Mouse (Mus musculus) gastrocnemius, postnatal 14 days (tissue): ENCODE results near the gene Sumf1. TPM values are rescaled to one million over a fixed set of nuclear protein-coding genes. Genes with fewer than 3 reads are reported as not detected.

Experiments used
- DNase-seq: peaks from one replicate; pipeline ENCODE4 v3.0.0; 2021; ENCODE audit warnings: mixed read lengths
- intact Hi-C: fragments of 180-260 bp; cut with DNase I; formaldehyde crosslinking; loops from one replicate; pipeline ENCODE4 v1.15.1; 2025; ENCODE audit warnings: low total_unique reads
- total RNA-seq, 2 experiments: library from RNA; stranded (reverse); gene quantifications; 2 replicates each; pipeline ENCODE4 v1.2.3; 2021

Sumf1 gene
- total RNA-seq, 2 experiments from 2014 or later, result 9.5 TPM

DNA sequence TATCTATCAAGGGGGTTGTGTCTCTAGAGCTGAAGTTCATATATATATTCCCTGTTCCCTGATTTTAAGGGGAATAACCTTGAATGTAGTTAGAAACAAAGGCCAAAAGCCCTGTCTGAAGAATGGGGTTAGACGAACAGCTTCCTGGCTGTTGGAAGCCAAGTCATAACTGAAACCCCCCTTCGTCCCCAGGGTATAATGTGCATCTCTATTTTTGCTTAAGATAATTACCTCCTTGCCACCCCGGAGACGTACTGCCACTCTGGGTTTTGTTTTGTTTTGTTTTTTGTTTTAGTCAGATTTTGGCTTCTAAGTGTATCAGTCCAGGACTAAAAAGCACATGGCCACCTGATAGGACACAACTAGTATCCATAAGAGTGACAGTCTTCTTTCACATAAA lies 31.1 kb downstream of the Sumf1 start:
- no peak for DNase-seq
- intact Hi-C loops, result no loop called here

DNA sequence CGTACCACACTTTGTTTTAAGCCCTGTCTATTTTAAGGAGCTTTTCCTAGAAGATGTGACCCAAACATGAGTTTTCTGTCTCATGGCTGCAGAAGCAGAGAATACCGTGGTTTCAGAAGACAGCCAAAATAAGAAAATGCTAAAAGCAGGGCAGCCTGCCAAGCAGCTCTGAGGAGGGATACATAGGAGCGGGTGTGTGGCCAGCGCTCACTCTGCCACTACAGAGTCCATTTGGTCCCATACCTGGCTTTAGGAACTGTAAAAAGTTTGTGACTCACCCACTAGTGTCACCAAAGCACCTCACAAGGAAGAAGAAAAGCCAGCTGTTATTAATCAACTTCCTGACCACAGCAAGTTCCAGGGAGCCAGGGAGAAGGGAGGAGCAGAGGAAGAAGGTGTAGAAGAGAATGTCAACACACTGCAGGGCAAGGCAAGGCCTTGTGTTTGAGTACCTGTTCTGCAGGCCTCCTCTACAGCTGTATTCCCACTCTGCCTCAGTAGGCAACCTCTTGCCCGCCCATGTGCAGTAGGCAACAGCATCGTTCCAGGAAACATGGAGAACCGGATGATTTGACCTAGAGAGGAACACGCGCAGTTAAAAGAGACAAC lies 32.6 kb downstream of the Sumf1 start:
- intact Hi-C loops, result no loop called here

DNA sequence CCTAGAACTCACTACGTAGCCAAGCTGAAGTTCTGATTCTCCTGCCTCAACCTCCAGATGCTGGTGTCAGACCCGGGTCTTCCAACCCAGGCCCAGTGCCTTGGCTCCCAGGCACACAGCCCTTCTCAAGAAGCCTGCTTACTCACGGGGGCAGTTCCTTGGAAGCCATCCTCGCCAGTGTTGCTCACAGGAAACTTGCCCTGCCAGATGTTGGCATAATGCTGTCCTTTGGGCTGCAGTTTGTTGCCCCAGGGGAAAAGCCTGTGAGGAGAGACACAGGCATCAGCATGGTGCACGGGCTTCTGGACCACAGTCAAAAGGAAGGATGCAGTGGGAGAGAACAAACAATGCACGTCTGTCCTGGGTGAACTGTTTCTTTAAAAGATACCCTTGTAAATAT lies 33.3 kb downstream of the Sumf1 start:
- DNase-seq, result no peak
- intact Hi-C loops, result no loop called here

More for the DNA sequence above, 32.6 kb downstream of the Sumf1 start:
- DNase-seq, result no peak

DNA sequence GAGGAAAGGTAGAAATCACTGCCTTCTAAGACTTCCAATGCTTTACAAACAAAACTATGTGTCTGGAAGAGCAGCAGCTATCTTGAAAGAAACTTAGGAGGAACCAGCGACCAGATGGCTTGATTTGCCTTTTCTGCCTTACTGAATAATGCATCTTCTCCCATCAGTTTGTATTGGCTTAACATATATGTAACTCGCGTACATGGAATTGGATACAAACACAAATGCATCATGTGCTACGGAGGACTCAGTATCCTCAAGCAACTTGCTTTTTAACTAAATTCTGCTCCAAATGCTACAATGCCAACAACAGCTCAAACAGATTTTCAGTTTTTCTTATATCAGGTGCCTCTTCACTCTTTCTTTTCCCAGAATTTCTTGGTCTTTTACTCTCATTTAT lies 36.1 kb downstream of the Sumf1 start:
- intact Hi-C loops, result no loop called here

DNA sequence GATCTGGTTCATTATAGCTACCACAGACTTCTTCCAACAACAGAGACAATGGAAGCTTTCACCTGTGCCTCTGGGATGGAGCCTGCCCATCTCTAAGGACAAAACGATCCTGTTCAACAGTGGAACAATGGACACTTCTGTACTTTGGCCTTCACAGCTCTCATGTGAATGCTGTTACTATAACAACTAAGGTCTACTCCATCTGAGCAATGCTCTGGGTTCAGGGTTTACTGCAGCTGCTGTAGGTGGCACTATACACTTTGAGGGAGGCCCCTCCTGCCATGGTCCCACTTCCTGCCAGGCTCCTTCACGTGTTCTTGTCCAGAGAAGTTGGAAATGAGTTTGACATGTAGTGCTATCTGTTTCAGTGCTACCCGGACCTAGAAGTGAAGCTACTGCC lies 36.9 kb downstream of the Sumf1 start:
- intact Hi-C loops, result no loop called here
- no peak for DNase-seq

More for the DNA sequence above, 36.1 kb downstream of the Sumf1 start:
- no peak for DNase-seq

DNA sequence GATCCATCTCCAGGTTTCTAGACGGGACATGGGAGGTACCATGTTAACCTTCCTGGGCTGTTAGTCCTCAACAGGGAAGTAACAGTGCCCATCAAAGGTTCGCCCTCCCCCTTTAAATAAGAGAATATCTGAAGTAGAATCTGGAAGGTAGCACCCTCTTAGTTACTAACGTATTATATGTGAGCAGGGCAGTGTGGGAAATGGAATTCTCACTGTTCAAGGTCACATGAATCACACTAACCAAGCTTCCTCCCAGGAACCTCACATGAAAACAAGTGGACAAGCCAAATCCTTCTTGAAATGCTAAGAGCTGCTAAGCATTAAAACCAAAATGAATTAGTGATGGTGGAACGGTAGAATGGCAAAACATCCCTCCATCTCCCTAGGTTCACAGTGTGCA lies 38.7 kb downstream of the Sumf1 start:
- no peak for DNase-seq
- intact Hi-C loops, result no loop called here

DNA sequence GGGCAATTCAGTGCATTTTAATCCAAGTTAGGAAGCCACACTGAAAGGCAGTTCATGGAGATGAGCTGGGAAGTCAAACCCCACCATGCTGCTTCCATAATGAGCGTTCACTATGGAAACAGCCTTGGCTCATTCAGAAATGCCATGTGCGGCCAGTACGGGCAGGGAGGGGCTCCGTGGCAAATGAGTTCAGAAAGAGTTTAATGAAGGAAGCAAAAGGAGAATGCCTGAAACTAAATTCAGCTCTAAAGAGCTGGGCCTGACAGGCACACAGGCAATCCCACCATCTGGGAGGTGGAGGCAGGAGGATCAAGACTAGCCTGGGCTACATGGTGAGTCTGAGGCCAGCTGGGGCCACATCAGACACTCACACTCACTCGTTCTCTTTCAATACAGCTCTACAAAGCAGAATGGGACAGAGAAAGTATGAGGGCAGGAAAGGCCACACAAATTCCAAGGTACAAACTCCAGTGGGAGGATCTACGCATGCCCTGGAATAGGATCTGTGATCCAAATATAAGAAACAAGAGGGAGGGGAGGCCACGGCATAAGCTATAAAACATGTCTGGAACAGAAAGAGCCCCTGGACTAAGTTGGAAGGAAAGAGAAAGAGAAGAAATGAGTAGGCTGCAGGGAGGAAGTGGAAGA lies 39.3 kb downstream of the Sumf1 start:
- DNase-seq, result no peak

DNA sequence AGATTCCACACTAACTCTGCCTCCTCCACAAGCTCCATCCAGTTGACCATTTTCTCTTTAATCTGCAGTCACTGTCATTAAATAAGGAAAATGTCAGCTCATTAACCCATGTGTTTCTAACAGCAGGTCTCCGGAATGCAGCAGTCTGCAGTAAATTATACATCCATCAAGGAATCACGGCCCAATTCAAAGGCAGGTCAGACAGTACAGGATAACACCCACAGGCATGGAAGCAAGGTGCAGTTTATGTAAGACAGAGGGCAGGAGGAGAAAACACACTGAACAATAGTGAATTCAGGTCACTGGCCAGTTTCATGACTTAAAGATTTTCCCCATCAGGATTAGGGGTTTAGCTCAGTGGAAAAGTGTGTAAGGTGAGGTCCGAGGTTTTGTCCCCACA lies 40.1 kb downstream of the Sumf1 start:
- no peak for DNase-seq
- intact Hi-C loops, result no loop called here

More for the DNA sequence above, 39.3 kb downstream of the Sumf1 start:
- intact Hi-C loops, result no loop called here

DNA sequence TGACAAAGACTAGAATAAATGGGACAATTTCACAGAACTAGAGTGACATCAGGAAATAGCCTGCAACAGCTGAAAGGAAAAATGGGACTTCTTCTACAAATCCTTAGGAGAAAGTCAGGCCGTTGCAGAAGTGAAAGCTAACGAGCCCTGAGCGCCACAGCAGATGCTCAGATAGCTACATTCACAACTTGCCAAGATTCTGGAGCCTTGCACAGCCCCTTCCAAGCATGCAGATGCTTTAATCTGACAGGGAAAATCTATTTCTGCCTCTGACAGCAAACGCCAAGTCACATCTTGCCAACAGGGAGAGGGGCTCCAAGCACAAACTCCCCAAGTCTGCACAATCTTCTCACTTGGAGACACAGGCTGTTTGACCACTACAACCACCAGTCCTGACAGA lies 42.6 kb downstream of the Sumf1 start:
- intact Hi-C loops, result no loop called here
- no peak for DNase-seq

DNA sequence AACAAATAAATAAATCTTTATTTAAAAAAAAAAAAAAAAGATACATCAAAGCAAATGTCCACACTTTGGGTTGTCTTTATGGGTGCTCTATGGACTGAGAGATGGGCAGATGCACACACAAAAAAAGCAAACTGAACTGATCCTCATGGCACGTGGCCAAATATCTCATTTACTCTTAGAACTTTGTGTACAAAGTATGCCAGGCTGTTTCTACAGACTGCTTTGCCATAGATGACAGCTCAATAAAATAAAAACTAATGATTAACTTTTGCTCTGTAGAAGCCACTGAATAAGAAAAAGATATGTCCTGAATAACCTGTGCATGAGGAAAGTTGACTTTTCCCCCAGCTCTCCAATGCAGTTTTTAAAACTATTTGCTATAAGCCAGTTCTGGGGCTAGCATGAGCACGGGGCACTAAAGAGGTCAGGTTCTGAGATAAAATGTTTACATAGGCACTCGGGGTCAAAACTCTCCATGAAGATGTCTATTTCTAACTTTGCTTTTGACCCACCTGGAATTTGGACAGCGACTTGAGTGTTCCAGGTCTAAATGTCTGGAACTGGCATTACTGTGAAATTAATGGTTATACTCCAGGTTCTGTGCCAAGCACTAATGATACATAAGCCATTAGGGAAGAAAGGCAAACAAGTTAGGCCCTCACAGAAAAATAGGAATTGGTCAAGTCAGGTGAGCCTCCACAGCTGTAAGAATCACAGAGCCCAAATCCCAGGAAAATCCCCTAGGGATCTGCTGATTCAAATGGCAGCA lies 44.5 kb downstream of the Sumf1 start:
- no peak for DNase-seq
- intact Hi-C loops, result no loop called here

DNA sequence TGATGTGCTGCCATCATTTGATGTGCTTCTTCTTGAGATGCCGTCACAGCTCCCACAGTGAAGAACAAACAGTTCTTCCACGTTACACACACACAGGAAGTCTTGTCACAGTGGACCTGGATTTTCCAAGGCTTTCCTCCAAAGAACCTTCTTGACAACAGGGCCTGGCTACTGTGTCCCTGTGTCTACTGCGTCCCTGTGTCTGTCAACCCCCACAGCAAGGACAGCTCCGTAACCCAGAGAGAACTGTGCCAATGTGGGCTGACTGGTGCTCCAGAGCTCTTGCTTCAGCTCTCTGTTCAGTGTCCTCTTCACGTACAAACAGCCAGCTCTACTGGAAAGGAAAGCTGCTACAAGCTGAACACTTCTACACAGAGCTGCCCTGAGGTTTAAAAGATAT lies 48.4 kb downstream of the Sumf1 start:
- DNase-seq, result no peak
- intact Hi-C loops, result no loop called here

DNA sequence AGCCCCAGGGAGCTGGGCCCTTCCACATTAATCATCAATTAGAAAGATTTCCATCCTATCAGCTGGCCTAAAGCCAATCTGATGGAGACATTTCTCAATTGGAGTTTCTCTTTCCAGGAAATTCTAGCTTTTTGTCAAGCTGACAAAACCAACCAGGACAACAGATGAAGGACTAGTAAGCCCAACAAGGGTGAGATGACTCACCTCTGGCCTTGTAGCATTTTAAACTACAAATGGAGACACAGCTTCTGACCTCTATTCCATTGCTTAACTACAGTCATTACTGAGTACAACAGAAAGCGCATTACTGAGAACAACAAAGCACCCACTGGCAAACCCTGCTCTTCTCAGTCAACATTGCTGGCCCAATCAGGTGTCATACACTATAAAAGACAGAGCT lies 49.1 kb downstream of the Sumf1 start:
- DNase-seq, result no peak
- intact Hi-C loops, result no loop called here

DNA sequence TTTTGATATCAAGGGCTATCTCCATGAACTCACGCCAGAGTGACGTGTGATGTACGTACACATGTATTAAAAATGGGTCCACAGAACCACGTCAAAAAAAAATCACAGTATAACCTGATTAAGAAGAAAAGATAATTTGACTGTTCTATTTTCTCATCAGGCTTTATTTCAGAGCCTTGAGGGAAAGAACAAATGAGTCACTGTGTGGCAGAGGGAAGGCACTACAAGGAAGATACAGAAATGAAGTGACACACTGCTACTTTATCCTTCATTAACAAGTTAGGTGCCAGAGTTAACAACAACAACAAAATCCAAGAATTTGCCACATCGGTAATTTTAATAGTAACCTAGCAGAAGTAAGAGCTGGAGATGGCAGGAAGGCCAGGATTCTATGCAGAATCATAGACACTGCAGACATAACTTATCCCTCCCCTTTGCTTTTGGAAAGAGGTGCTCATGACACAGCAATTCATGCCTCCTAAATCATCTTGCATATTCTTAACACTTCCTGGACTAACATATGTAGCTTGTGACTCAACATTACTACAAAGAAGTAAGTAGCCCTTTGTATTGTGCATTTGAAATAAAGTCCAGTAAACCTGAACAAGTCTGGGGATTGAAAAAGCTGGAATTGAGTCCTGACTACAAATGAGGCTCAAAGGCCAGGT lies 53.0 kb downstream of the Sumf1 start:
- intact Hi-C loops, result no loop called here
- no peak for DNase-seq

DNA sequence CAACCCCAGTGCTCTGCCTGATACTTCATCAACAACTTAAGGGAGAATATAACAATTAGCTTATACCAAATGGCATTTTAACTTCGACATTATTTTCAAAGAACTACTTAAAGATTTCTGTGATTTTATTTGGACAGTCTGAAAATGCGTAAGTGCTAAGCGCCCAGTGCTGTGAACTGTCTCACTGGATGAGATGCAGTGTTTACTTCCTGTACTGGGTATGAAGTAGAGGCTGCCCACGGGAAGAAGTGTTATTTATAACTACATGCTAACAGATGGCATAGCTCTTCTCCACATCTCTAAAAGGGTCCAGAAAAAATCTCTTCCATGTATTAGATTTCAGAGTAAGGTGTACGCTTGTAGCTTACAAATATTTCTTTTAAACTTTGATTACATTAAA lies 54.7 kb downstream of the Sumf1 start:
- no peak for DNase-seq
- intact Hi-C loops, result no loop called here

DNA sequence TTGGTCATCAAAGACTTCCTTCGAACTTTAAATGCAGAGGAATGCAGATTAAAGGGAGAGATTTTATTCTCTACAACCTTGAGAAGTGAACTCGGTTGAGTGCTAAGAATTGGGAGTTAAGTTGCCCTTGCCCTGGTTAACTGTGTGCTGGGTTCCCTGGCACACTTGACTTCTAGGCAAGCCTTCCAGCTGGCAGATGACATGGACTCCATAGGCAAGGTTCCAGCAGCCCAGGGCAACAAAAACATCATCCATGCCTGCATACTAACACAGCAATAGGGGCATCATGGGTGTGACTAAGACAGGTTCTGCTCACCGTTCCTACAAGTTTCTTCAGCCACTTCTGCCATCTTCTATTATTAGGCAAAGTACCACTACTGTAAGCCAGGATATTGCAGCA lies 58.8 kb downstream of the Sumf1 start:
- intact Hi-C loops, result no loop called here
- no peak for DNase-seq

DNA sequence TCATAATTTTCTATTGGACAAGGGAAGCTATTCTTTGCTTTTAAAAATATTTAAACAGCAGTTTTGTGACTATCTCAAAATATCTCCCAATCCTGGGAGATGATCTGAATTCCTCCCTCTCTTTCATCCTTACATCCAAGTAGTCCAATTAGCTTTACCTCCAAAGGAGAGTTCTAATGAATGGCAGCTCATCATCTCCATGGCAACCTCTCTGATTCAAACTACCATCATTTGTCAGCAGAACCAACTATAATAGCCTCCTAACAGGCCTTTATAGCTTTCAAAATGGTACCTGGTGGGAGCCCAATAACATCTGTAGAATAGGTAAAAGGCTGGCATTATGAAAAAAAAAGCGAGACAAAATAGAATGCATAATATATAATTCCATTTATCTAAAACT lies 59.9 kb downstream of the Sumf1 start:
- intact Hi-C loops, result no loop called here
- no peak for DNase-seq

DNA sequence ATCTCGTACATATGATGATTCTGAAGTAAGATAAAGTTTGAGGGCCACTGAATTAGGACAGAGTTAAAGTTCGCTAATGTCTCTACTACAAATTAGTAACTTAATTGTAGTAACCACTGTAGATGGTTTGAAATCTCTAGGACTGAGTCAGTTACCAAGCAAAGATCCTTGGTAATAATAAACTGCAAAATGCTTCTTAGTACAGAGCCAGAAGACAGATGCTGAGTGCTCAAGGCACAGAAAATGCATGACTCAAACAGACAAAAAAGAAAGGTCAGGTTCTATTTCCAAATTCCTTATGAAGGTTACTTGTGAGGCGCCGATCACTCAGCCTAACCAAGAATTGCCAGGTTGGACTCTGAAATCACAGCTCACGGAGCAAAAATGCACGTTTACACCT lies 67.5 kb downstream of the Sumf1 start:
- intact Hi-C loops, result no loop called here
- DNase-seq, result no peak

DNA sequence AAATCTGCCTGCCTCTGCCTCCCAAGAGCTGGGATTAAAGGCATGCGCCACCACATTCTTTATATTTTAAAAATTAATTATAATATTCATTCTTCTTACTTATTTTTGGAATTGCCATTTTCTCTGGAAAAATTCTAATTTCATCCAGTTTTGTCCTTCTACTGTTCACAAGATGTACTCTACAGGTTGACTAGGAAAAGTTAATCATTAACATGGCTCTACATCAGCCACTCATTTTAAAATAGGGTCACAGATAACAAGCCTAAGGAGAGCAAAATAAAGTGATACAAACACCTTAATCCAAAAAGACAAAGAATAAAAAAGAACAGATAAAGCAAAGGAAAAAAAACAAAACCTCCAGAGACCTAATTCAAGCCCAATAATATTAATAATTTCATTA lies 70.4 kb downstream of the Sumf1 start:
- DNase-seq, result no peak
- intact Hi-C loops, result no loop called here

DNA sequence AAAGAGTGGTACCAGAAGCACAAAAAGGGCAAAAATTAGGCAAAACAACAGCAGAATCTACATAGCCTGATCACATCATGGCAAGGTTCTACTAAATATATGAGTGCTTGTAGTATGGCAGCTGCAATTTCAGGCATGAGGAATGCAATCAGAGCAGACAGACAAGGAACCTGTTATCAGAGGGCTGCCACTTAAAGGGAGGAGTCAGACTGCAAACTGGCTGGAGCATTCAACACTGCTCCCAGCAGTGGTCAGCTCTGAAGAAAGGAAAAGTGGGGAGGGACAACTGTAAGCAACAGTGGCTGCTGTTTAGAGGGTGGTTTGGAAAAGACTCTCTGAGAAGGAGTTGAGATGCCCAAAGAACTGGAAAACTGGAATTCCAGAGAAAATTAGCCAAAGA lies 73.7 kb downstream of the Sumf1 start:
- DNase-seq, result no peak
- intact Hi-C loops, result no loop called here

DNA sequence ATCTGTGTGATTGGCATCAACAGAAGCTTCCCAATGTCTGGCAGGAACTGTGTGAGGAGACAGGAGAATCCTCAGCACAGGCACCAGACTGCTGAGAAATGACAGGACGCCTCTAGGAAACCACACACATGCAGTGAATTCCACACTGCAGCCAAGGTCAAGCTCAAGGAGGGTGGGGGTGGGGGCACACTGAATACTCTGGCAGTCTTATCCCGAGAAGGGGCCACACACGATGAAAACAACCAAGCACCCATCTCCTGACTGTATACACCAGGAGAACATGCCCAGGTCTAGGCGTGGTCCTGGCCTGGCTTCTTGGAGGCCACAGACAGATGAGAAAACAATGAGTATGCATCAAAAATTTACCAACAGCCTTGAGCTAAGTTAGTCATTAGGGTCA lies 75.0 kb downstream of the Sumf1 start:
- intact Hi-C loops, result no loop called here
- no peak for DNase-seq
